19 mouse cellular contexts compared by ENCODE assay signal in the genomic region with DNA sequence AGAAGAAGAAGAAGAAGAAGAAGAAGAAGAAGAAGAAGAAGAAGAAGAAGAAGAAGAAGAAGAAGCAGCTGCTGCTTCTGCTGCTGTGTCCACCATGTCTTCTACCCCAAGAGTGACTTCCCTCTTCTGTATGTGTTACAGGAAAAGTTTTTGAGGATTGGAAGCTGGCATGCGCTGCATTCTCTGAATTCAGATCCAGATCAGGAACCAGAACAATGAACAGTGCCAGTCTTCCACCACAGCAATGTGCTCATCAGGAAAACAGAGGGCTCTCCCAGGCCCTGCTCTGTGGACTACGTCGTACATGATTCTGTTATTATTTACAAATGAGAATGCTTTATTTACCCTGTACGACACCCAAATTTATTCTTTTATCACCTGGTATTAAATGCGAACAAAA.
A peak's percentile ranks its signal among the peaks of the same experiment; 100 is the strongest.
DNase-seq lines count a peak whose midpoint lies in the region; ATAC-seq and TF ChIP-seq lines count a peak whose summit lies in the region.
"Had no signal": no experiment of that assay in that cellular context is flagged by ENCODE, and none has a peak within 500 bp of the region (broad histone marks: within the 10 kb centered on the region; RNA-seq: fewer than 3 reads in every experiment).

No protein-coding gene starts in this region.

- no peak overlapping the region for H3K4me3 ChIP-seq in midbrain, embryonic 10.5 days
- no peak overlapping the region for H3K4me3 ChIP-seq in midbrain, postnatal 0 days (ENCODE audit: low read depth, low read length)
- no peak overlapping the region for H3K4me3 ChIP-seq in midbrain, embryonic 12.5 days
- no peak overlapping the region for H3K4me3 ChIP-seq in midbrain, embryonic 13.5 days (replicated peaks)
- no peak overlapping the region for H3K4me3 ChIP-seq in MEL (ENCODE audit: control insufficient read depth in 1 of 2, insufficient read depth in 1 of 2, low read depth in 2 of 2, low read length in 2 of 2)
- H3K4me3 ChIP-seq: embryonic facial prominence, embryonic 10.5 days; embryonic facial prominence, embryonic 12.5 days; forebrain, embryonic 13.5 days; forebrain, embryonic 15.5 days had no signal

- no peaks in the 10 kb centered on the region; the same call in 1 of the 2 replicates for H3K9me3 ChIP-seq in midbrain, embryonic 10.5 days (replicated peaks)
- H3K9me3 ChIP-seq in midbrain, postnatal 0 days (ENCODE audit: low read length): no peaks in the 10 kb centered on the region
- H3K9me3 ChIP-seq in midbrain, embryonic 12.5 days: no peaks in the 10 kb centered on the region
- H3K9me3 ChIP-seq in midbrain, embryonic 13.5 days: 0 out of 2 replicates have a peak, but pooled peaks cover 3% of the 10 kb centered on the region
- H3K9me3 ChIP-seq in MEL (replicated peaks; ENCODE audit: insufficient read depth, low read length): no peaks in the 10 kb centered on the region
- H3K9me3 ChIP-seq: embryonic facial prominence, embryonic 12.5 days; forebrain, embryonic 13.5 days; forebrain, embryonic 15.5 days had no signal

- TF ChIP-seq POLR2A in MEL (IDR thresholded peaks at IDR 0.05; ENCODE audit: control insufficient read depth in 1 of 2, insufficient read depth in 1 of 2, low read depth in 1 of 2, low read length in 2 of 2, poor library complexity in 1 of 2): no peak

- H3K27ac ChIP-seq in midbrain, embryonic 10.5 days (replicated peaks): peak overlapping the region; percentile 89; the same call in 1 of the 2 replicates
- no peak overlapping the region for H3K27ac ChIP-seq in midbrain, postnatal 0 days (ENCODE audit: low read depth, low read length)
- peak overlapping the region; percentile 65; the same call in 1 of the 2 replicates for H3K27ac ChIP-seq in midbrain, embryonic 12.5 days (replicated peaks)
- no peak overlapping the region for H3K27ac ChIP-seq in midbrain, embryonic 13.5 days
- H3K27ac ChIP-seq in MEL (ENCODE audit: control insufficient read depth, low read depth, low read length): no peak overlapping the region
- H3K27ac ChIP-seq: embryonic facial prominence, embryonic 10.5 days; embryonic facial prominence, embryonic 12.5 days; forebrain, embryonic 13.5 days; forebrain, embryonic 15.5 days had no signal

- DNase-seq in midbrain, embryonic 10.5 days (ENCODE audit: low spot score): no peak
- no peak for DNase-seq in midbrain, postnatal 0 days (ENCODE audit: low spot score)
- DNase-seq in MEL (ENCODE audit: low read depth, low spot score): peak; percentile 15
- no peak for DNase-seq in right cerebral cortex, adult 2 months (ENCODE audit: low spot score in 2 of 2)
- DNase-seq: adrenal gland, adult 8-10 months; adrenal gland, postnatal 14 days; adrenal gland, postnatal 36 days; cerebellum, adult 11-12 months; cerebellum, adult 2 months; cerebellum, adult 9-10 months; cerebellum, postnatal 25 days had no signal

- no peak for TF ChIP-seq RAD21 in MEL (IDR thresholded peaks at IDR 0.05; ENCODE audit: low read depth, low read length)

- no peak overlapping the region for H3K9ac ChIP-seq in midbrain, postnatal 0 days (replicated peaks; ENCODE audit: low read length, poor library complexity, severe bottlenecking)
- no peak overlapping the region for H3K9ac ChIP-seq in midbrain, embryonic 12.5 days (replicated peaks)
- no peak overlapping the region for H3K9ac ChIP-seq in midbrain, embryonic 13.5 days (replicated peaks)
- H3K9ac ChIP-seq in MEL (ENCODE audit: control insufficient read depth, low read depth, low read length, poor library complexity, severe bottlenecking): peak overlapping the region; percentile 11; the same call in 1 of the 2 replicates
- H3K9ac ChIP-seq: embryonic facial prominence, embryonic 12.5 days; forebrain, embryonic 13.5 days; forebrain, embryonic 15.5 days had no signal

- H3K4me2 ChIP-seq in midbrain, postnatal 0 days (ENCODE audit: low read depth, low read length, poor library complexity, severe bottlenecking): no peak overlapping the region
- no peak overlapping the region for H3K4me2 ChIP-seq in midbrain, embryonic 12.5 days (replicated peaks)
- no peak overlapping the region for H3K4me2 ChIP-seq in midbrain, embryonic 13.5 days (replicated peaks)
- H3K4me2 ChIP-seq: embryonic facial prominence, embryonic 12.5 days; forebrain, embryonic 13.5 days; forebrain, embryonic 15.5 days had no signal

- ATAC-seq in midbrain, postnatal 0 days (ENCODE audit: low FRiP score): no peak
- ATAC-seq in midbrain, embryonic 12.5 days (ENCODE audit: low FRiP score, low read depth): no peak
- ATAC-seq in midbrain, embryonic 13.5 days: no peak
- ATAC-seq: activated CD4-positive, CD25-positive, alpha-beta regulatory T cell, adult 4 months; forebrain, embryonic 13.5 days; forebrain, embryonic 15.5 days; Patski had no signal

- H3K79me2 ChIP-seq in MEL (ENCODE audit: control insufficient read depth, insufficient read depth, low read length, poor library complexity): no peaks in the 10 kb centered on the region

- H3K27me3 ChIP-seq in midbrain, embryonic 10.5 days (ENCODE audit: low read depth, poor library complexity, severe bottlenecking): no peaks in the 10 kb centered on the region
- 0 out of 2 replicates have a peak, but pooled peaks cover 3% of the 10 kb centered on the region for H3K27me3 ChIP-seq in midbrain, postnatal 0 days (ENCODE audit: insufficient read depth, low read length)
- no peaks in the 10 kb centered on the region for H3K27me3 ChIP-seq in midbrain, embryonic 12.5 days
- H3K27me3 ChIP-seq in midbrain, embryonic 13.5 days: 0 out of 2 replicates have a peak, but pooled peaks cover 3% of the 10 kb centered on the region
- no peaks in the 10 kb centered on the region for H3K27me3 ChIP-seq in MEL (ENCODE audit: control insufficient read depth in 1 of 2, insufficient read depth in 2 of 2, low read length in 2 of 2)
- H3K27me3 ChIP-seq: embryonic facial prominence, embryonic 12.5 days had no signal

- no peaks in the 10 kb centered on the region for H3K36me3 ChIP-seq in midbrain, embryonic 10.5 days
- H3K36me3 ChIP-seq in midbrain, postnatal 0 days (ENCODE audit: insufficient read depth, low read length): no peaks in the 10 kb centered on the region
- H3K36me3 ChIP-seq in midbrain, embryonic 12.5 days: no peaks in the 10 kb centered on the region
- H3K36me3 ChIP-seq in midbrain, embryonic 13.5 days: no peaks in the 10 kb centered on the region
- H3K36me3 ChIP-seq in MEL (ENCODE audit: control insufficient read depth in 1 of 2, insufficient read depth in 2 of 2, low read length in 2 of 2): peaks cover 0 to 14% of the 10 kb centered on the region in 2 experiments; a peak in 2 of 4 replicates
- H3K36me3 ChIP-seq: embryonic facial prominence, embryonic 10.5 days; embryonic facial prominence, embryonic 12.5 days; forebrain, embryonic 15.5 days had no signal

- H3K4me1 ChIP-seq in midbrain, embryonic 10.5 days: peaks cover 45% of the 10 kb centered on the region
- H3K4me1 ChIP-seq in midbrain, postnatal 0 days (ENCODE audit: insufficient read depth, low read length): no peaks in the 10 kb centered on the region
- peaks cover 26% of the 10 kb centered on the region for H3K4me1 ChIP-seq in midbrain, embryonic 12.5 days
- peaks cover 39% of the 10 kb centered on the region for H3K4me1 ChIP-seq in midbrain, embryonic 13.5 days (replicated peaks)
- peaks cover 2 to 16% of the 10 kb centered on the region in 2 experiments; a peak in 2 of 4 replicates for H3K4me1 ChIP-seq in MEL (ENCODE audit: control insufficient read depth in 1 of 2, insufficient read depth in 2 of 2, low read length in 2 of 2)

- no peak for TF ChIP-seq EP300 in MEL (IDR thresholded peaks at IDR 0.05; ENCODE audit: low read depth in 1 of 2, low read length in 2 of 2)

- 93% methylated on average over 5 of the region's 5 CpGs for WGBS in midbrain, embryonic 10.5 days
- WGBS in midbrain, postnatal 0 days: 71% methylated on average over 5 of the region's 5 CpGs
- WGBS in midbrain, embryonic 12.5 days: 72% methylated on average over 5 of the region's 5 CpGs
- 68% methylated on average over 5 of the region's 5 CpGs for WGBS in midbrain, embryonic 13.5 days

- no peak for TF ChIP-seq CTCF in midbrain, postnatal 0 days (IDR thresholded peaks at IDR 0.05)
- no peak for TF ChIP-seq CTCF in MEL (IDR thresholded peaks at IDR 0.05 in 2 of 3, conservative IDR thresholded peaks at IDR 0.05 in 1 of 3; ENCODE audit: control insufficient read depth in 1 of 3, insufficient read depth in 1 of 3, low read depth in 2 of 3, low read length in 3 of 3, poor library complexity in 1 of 3, severe bottlenecking in 1 of 3)

TF ChIP-seq in MEL, 35 proteins besides CTCF, POLR2A, EP300 and RAD21:
- TF ChIP-seq ZMIZ1 (IDR thresholded peaks at IDR 0.05; ENCODE audit: low read depth, low read length): no peak
- no peak for TF ChIP-seq BHLHE40 (IDR thresholded peaks at IDR 0.05; ENCODE audit: borderline replicate concordance, low read depth, low read length)
- no peak for TF ChIP-seq NELFE (IDR thresholded peaks at IDR 0.05; ENCODE audit: low read depth, low read length)

Comparison
In these comparisons a context has a peak if more than half of its experiments do, and no peak if none do; other contexts are left out.
1. H3K27ac ChIP-seq: peak in midbrain, embryonic 10.5 days (single experiment) and midbrain, embryonic 12.5 days (single experiment); none in midbrain, postnatal 0 days (single experiment), midbrain, embryonic 13.5 days (single experiment) and MEL (single experiment).